ENCODE assay signal across 14 mouse cellular contexts in genomic region chr14:8159141-8159540, GRCm38 (mm10).
"Had no signal": no experiment of that assay in that cellular context is flagged by ENCODE, and none has a peak within 500 bp of the region (broad histone marks: within the 10 kb centered on the region; RNA-seq: fewer than 3 reads in every experiment).

No protein-coding gene starts in this region.

- DNase-seq: gastrocnemius, adult 2 months; gastrocnemius, postnatal 10 days; gastrocnemius, postnatal 25 days; heart, adult 18-20 months; heart, postnatal 10 days; heart, postnatal 4 days; kidney, adult 18-20 months; kidney, adult 8-10 months; kidney, postnatal 10 days; kidney, postnatal 25 days; kidney, postnatal 4 days; liver; liver, embryonic 13.5 days; liver, postnatal 0 days had no signal
